Mouse (Mus musculus): ENCODE results near the gene BC051142. TPM values are rescaled to one million over a fixed set of nuclear protein-coding genes. Genes with fewer than 3 reads are reported as not detected.
"Not testable (repeated sequence)": the region's sequence is repeated elsewhere in the genome, so short reads cannot be mapped to it uniquely, and the experiment has no call there.

Gene BC051142
- total RNA-seq, 2 experiments from 2014 or later: 2.5 to 4.4 TPM

GRCm38 (mm10) chr17:34476427-34476826 is 77.8 kb downstream of the BC051142 start:
- intact Hi-C loops (cut with DNase I): no loop called here

GRCm38 (mm10) chr17:34477238-34478013 is 78.8 kb downstream of the BC051142 start, which contains the start of gene Btnl4:
Gene Btnl4 (minus strand): TSS chr17:34477318.
- H3K27ac ChIP-seq; intact Hi-C loops (cut with DNase I); DNase-seq (ENCODE audit: extremely low spot score in 1 of 2, low spot score in 2 of 2); H3K4me3 ChIP-seq: not testable (repeated sequence)

More at GRCm38 (mm10) chr17:34476427-34476826, 77.8 kb downstream of the BC051142 start:
- Histone ChIP-seq H3K27ac (no peak overlapping the region), H3K4me3 (no peak overlapping the region)
- no peak for TF ChIP-seq CTCF (IDR thresholded peaks at IDR 0.05)
- DNase-seq (ENCODE audit: extremely low spot score in 1 of 2, low spot score in 2 of 2): no peak

DNA sequence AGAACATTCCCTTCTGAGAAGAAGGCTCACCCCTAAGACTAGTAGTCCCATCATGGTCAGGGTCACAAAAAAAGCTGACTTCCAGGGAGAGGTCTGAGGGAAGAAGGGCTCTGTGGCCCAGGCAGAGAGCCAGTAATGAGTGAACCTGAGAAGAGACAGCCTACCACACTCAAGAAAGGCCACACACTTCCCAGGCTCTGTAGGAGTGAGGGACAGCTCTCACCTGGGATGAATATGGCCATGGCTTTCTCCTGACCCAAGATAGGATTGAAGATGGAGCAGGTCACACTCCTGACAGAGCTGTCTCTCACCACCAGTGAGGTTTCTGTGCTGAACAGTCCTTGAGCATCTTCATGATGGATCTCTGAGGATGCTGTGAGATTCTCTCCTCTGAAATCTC is 94.2 kb downstream of the BC051142 start:
- TF ChIP-seq CTCF (IDR thresholded peaks at IDR 0.05): no peak
- intact Hi-C loops (cut with DNase I): no loop called here
- H3K27ac ChIP-seq: no peak overlapping the region
- H3K4me3 ChIP-seq: no peak overlapping the region
- no peak for DNase-seq (ENCODE audit: extremely low spot score in 1 of 2, low spot score in 2 of 2)

DNA sequence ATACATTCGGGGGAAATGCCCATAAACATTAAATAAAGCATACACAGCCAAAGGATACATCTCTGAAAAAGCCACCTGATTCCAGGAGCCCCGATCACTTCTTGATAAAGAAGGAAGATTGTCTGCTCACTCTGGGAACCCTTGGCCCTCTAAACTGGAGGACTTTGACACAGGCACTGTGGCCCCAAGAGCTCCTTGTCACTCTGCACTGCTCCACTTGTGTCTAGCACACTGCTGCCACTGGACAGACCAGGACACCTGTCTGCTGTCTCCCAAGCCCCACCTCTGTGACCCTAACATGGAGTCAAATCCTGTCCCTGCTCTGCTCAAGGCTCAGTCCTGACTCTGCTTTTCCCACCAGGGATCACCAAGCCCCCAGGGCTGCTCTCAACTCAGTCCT is 96.5 kb downstream of the BC051142 start:
- DNase-seq (ENCODE audit: extremely low spot score in 1 of 2, low spot score in 2 of 2); intact Hi-C loops (cut with DNase I); H3K27ac ChIP-seq; H3K4me3 ChIP-seq: not testable (repeated sequence)

DNA sequence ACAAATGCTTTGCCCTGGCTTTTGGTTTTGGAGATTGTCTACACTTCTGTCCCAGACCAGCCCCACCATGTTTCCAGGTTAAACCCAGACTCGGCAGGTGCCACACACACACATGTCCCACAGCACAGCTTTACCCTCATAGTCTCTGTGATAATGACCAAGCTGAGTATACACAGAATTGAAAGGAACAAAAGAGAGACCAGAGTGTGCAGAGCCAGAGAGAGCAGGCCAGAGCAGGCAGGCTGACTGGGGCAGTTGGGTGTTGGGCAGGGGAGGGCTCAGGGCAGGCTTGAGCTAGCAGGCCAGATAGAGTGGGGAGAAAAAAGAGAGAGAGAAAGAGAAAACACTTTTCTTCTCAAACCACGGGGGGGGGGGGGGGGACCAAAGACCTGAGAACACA is 97.9 kb downstream of the BC051142 start:
- Histone ChIP-seq H3K4me3 (no peak overlapping the region), H3K27ac (no peak overlapping the region)
- intact Hi-C loops (cut with DNase I): no loop called here
- DNase-seq (ENCODE audit: extremely low spot score in 1 of 2, low spot score in 2 of 2): no peak
- no peak for TF ChIP-seq CTCF (IDR thresholded peaks at IDR 0.05)

- H3K27ac ChIP-seq; intact Hi-C loops (cut with DNase I); H3K4me3 ChIP-seq; DNase-seq (ENCODE audit: extremely low spot score in 1 of 2, low spot score in 2 of 2): not testable (repeated sequence)
Observed at GRCm38 (mm10) chr17:34497319-34497718, 98.7 kb downstream of the BC051142 start.

- DNase-seq (ENCODE audit: extremely low spot score in 1 of 2, low spot score in 2 of 2); H3K27ac ChIP-seq; intact Hi-C loops (cut with DNase I); H3K4me3 ChIP-seq: not testable (repeated sequence)
Observed at GRCm38 (mm10) chr17:34497726-34498125, 99.1 kb downstream of the BC051142 start.

DNA sequence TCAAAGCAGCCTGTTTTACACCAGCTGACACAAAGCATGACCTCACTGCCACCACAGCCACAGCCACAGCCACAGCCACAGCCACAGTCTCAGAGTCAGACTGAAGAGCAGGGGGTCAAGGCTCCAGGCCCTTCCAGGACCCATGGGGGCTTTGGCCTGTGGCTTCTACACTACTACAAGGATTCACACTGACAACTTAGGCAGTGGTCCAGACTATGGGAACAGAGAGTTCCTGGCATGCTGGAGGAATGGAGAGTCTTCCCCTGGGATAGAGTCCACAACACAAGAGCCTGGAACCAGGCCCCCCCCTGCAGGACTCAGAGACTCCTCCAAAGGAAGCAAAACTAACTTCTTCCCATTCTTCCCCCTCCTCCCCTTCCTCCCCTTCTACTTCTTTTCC is 109.0 kb downstream of the BC051142 start:
- Histone ChIP-seq H3K27ac (no peak overlapping the region), H3K4me3 (no peak overlapping the region)
- intact Hi-C loops (cut with DNase I): no loop called here
- no peak for TF ChIP-seq CTCF (IDR thresholded peaks at IDR 0.05)
- DNase-seq (ENCODE audit: extremely low spot score in 1 of 2, low spot score in 2 of 2): no peak

Other genes with a start within 250 kb of the BC051142 start
- 1 to 10 TPM; 1.1 to 1.7 TPM for gene H2-DMb1, start 245.7 kb upstream of the BC051142 start, total RNA-seq (2021)
- 1 to 10 TPM; 2.1 to 3.4 TPM for gene Tap1, start 211.3 kb upstream of the BC051142 start, total RNA-seq (2021)
- 1 to 10 TPM; 1.1 to 2.0 TPM for gene Psmb9, start 211.1 kb upstream of the BC051142 start, total RNA-seq (2021)
- 1 to 10 TPM; 2.0 to 3.2 TPM for gene Psmb8, start 201.1 kb upstream of the BC051142 start, total RNA-seq (2021)
- gene Tap2, start 195.3 kb upstream of the BC051142 start, total RNA-seq (2021): 1 to 10 TPM; 7.0 to 7.8 TPM
- gene H2-Ob, start 159.9 kb upstream of the BC051142 start, total RNA-seq (2021): under 1 TPM; 0.16 to 0.18 TPM
- 1 to 10 TPM; 1.3 to 3.1 TPM for gene H2-Ab1, start 141.1 kb upstream of the BC051142 start, total RNA-seq (2021)
- 1 to 10 TPM; 1.0 to 3.1 TPM for gene H2-Aa, start 111.0 kb upstream of the BC051142 start, total RNA-seq (2021)
- gene H2-Eb1, start 93.0 kb upstream of the BC051142 start, total RNA-seq (2021): 1 to 10 TPM; 1.1 to 2.1 TPM
- gene H2-Eb2, start 73.2 kb upstream of the BC051142 start, total RNA-seq (2021): not detected
- gene Btnl2, start 44.0 kb upstream of the BC051142 start, total RNA-seq (2021): under 1 TPM; 0.65 to 0.68 TPM
- not detected for gene Btnl1, start 21.7 kb upstream of the BC051142 start, total RNA-seq (2021)
- gene Btnl4, start 78.5 kb downstream of the BC051142 start, total RNA-seq (2021): not detected
- not detected for gene Btnl6, start 118.5 kb downstream of the BC051142 start, total RNA-seq (2021)
- 10 to 100 TPM in 1 of 2 experiments, 1 to 10 TPM in 1; 9.1 to 18.3 TPM for gene Notch4, start 165.4 kb downstream of the BC051142 start, total RNA-seq (2021)
- gene Gpsm3, start 191.0 kb downstream of the BC051142 start, total RNA-seq (2021): 1 to 10 TPM; 1.8 to 3.3 TPM
- 10 to 100 TPM; 49.6 to 68.5 TPM for gene Pbx2, start 192.4 kb downstream of the BC051142 start, total RNA-seq (2021)
- 1 to 10 TPM in 1 of 2 experiments, under 1 TPM in 1; 0.47 to 1.2 TPM for gene Ager, start 199.0 kb downstream of the BC051142 start, total RNA-seq (2021)
- 10 to 100 TPM; 70.7 to 71.5 TPM for gene Rnf5, start 204.9 kb downstream of the BC051142 start, total RNA-seq (2021)
- 100 to 1,000 TPM; 156 to 166 TPM for gene Agpat1, start 205.4 kb downstream of the BC051142 start, total RNA-seq (2021)
- gene Egfl8, start 217.2 kb downstream of the BC051142 start, total RNA-seq (2021): 1 to 10 TPM; 2.9 to 3.5 TPM
- 10 to 100 TPM; 47.3 to 48.6 TPM for gene Ppt2, start 229.7 kb downstream of the BC051142 start, total RNA-seq (2021)
- gene Prrt1, start 230.7 kb downstream of the BC051142 start, total RNA-seq (2021): 100 to 1,000 TPM; 172 to 205 TPM
- 10 to 100 TPM; 10.9 to 16.9 TPM for gene Fkbpl, start 245.9 kb downstream of the BC051142 start, total RNA-seq (2021)
- gene Atf6b, start 248.3 kb downstream of the BC051142 start, total RNA-seq (2021): 10 to 100 TPM; 64.3 to 66.4 TPM

Measured in left cerebral cortex, adult 2 months (tissue).